Mouse (Mus musculus) layer of hippocampus, postnatal 36 days (tissue): ENCODE data around the gene Prkacb. TPM values are rescaled to one million over a fixed set of nuclear protein-coding genes. Genes with fewer than 3 reads are reported as not detected.
"Not testable (repeated sequence)": the region's sequence is repeated elsewhere in the genome, so short reads cannot be mapped to it uniquely, and the experiment has no call there.

Experiments used
- DNase-seq, 2 experiments: peaks; one replicate each; pipeline ENCODE4 v3.0.0; 2022
- total RNA-seq, 2 experiments: library from RNA; stranded (reverse); gene quantifications; 2 replicates each; pipeline ENCODE4 v1.2.3; 2021

Prkacb gene
- total RNA-seq, 2 experiments from 2014 or later = 252 to 256 TPM

- no peak for DNase-seq
These were observed 34.3 kb downstream of the Prkacb start for GRCm38 (mm10) chr3:146778451-146778850.

- DNase-seq = no peak
These were observed 36.1 kb downstream of the Prkacb start for GRCm38 (mm10) chr3:146776711-146777110.

- DNase-seq = no peak
These were observed 41.9 kb downstream of the Prkacb start for GRCm38 (mm10) chr3:146770853-146771252.

- DNase-seq = peak; percentile 41 to 55
These were observed 42.7 kb downstream of the Prkacb start for GRCm38 (mm10) chr3:146769940-146770659.

GRCm38 (mm10) chr3:146769569-146769939 is 43.2 kb downstream of the Prkacb start:
- DNase-seq = no peak

GRCm38 (mm10) chr3:146768921-146769320 is 43.9 kb downstream of the Prkacb start:
- DNase-seq = peak in 1 of 2 experiments; percentile 30

- DNase-seq = no peak
These were observed 44.4 kb downstream of the Prkacb start for GRCm38 (mm10) chr3:146768360-146768759.

GRCm38 (mm10) chr3:146766701-146767181 is 46.0 kb downstream of the Prkacb start:
- peak in 1 of 2 experiments; percentile 26 for DNase-seq

- no peak for DNase-seq
These were observed 46.7 kb downstream of the Prkacb start for GRCm38 (mm10) chr3:146766071-146766605.

- no peak for DNase-seq
These were observed 47.8 kb downstream of the Prkacb start for GRCm38 (mm10) chr3:146764871-146765529.

GRCm38 (mm10) chr3:146763054-146763453 is 49.7 kb downstream of the Prkacb start:
- not testable (repeated sequence) for DNase-seq

- DNase-seq = no peak
These were observed 51.5 kb downstream of the Prkacb start for GRCm38 (mm10) chr3:146761276-146761675.

- DNase-seq = no peak
These were observed 54.5 kb downstream of the Prkacb start for GRCm38 (mm10) chr3:146757970-146758960.

GRCm38 (mm10) chr3:146754270-146754669 is 58.5 kb downstream of the Prkacb start:
- no peak for DNase-seq

- DNase-seq = no peak
These were observed 71.1 kb downstream of the Prkacb start for GRCm38 (mm10) chr3:146741564-146742202.

- no peak for DNase-seq
These were observed 71.6 kb downstream of the Prkacb start for GRCm38 (mm10) chr3:146741158-146741557.

- not testable (repeated sequence) for DNase-seq
These were observed 76.6 kb downstream of the Prkacb start for GRCm38 (mm10) chr3:146736186-146736585.

- no peak for DNase-seq
These were observed 77.1 kb downstream of the Prkacb start for GRCm38 (mm10) chr3:146735657-146736056.

- no peak for DNase-seq
These were observed 77.7 kb downstream of the Prkacb start for GRCm38 (mm10) chr3:146734907-146735629.

- no peak for DNase-seq
These were observed 81.3 kb downstream of the Prkacb start for GRCm38 (mm10) chr3:146731499-146731898.

- no peak for DNase-seq
These were observed 89.8 kb downstream of the Prkacb start for GRCm38 (mm10) chr3:146723037-146723436.
